Mouse (Mus musculus) MEL (cell line): Measurements from ENCODE around the gene Papss1. TPM values are rescaled to one million over a fixed set of nuclear protein-coding genes. Genes with fewer than 3 reads are reported as not detected.

Experiments
- DNase-seq: peaks from one replicate; pipeline ENCODE4 v3.0.0; 2011; ENCODE audit warnings: low read depth, low spot score
- H3K27ac ChIP-seq: 2 replicates; pipeline ENCODE4 v1.5.1; 2012; ENCODE audit warnings: low read depth, mild to moderate bottlenecking, control low read depth, low read length, moderate library complexity; ENCODE audit not compliant: control insufficient read depth
- H3K27me3 ChIP-seq, 2 experiments: fragments of 150-350 bp in 1 of 2; sonication (generic) in 1 of 2; 2 replicates each; pipeline ENCODE4 v1.6.1; 2012; ENCODE audit warnings: low read length in 2 of 2, mild to moderate bottlenecking in 2 of 2, improper control_type of control experiment in 1 of 2, moderate library complexity in 1 of 2; ENCODE audit not compliant: insufficient read depth in 2 of 2, control insufficient read depth in 1 of 2
- H3K36me3 ChIP-seq, 2 experiments: 2 replicates each; pipeline ENCODE4 v1.6.1; 2012 to 2014; ENCODE audit warnings: low read length in 2 of 2, improper control_type of control experiment in 1 of 2, inconsistent platforms in 1 of 2, mild to moderate bottlenecking in 1 of 2; ENCODE audit not compliant: insufficient read depth in 2 of 2, control insufficient read depth in 1 of 2
- H3K4me1 ChIP-seq, 2 experiments: fragments of 150-350 bp in 1 of 2; sonication (generic) in 1 of 2; 2 replicates each; pipeline ENCODE4 v1.6.1; 2012; ENCODE audit warnings: low read length in 2 of 2, improper control_type of control experiment in 1 of 2, mild to moderate bottlenecking in 1 of 2; ENCODE audit not compliant: insufficient read depth in 2 of 2, control insufficient read depth in 1 of 2
- H3K4me3 ChIP-seq, 2 experiments: fragments of 150-350 bp in 1 of 2; sonication (generic) in 1 of 2; 2 replicates each; pipeline ENCODE4 v1.5.1; 2012; ENCODE audit warnings: low read depth in 2 of 2, low read length in 2 of 2, mild to moderate bottlenecking in 2 of 2, moderate library complexity in 2 of 2, control low read depth in 1 of 2, improper control_type of control experiment in 1 of 2; ENCODE audit not compliant: control insufficient read depth in 1 of 2, insufficient read depth in 1 of 2
- H3K79me2 ChIP-seq: 2 replicates; pipeline ENCODE4 v1.6.1; 2012; ENCODE audit warnings: mild to moderate bottlenecking, low read length, moderate library complexity; ENCODE audit not compliant: control insufficient read depth, poor library complexity, insufficient read depth
- H3K9ac ChIP-seq: 2 replicates; pipeline ENCODE4 v1.6.1; 2012; ENCODE audit warnings: low read depth, mild to moderate bottlenecking, control low read depth, low read length, moderate library complexity; ENCODE audit not compliant: control insufficient read depth, poor library complexity, severe bottlenecking
- H3K9me3 ChIP-seq: fragments of 150-350 bp; sonication (generic); replicated peaks from 2 replicates; pipeline ENCODE4 v1.6.1; 2012; ENCODE audit warnings: mild to moderate bottlenecking, low read length, improper control_type of control experiment, moderate library complexity; ENCODE audit not compliant: insufficient read depth
- BHLHE40 ChIP-seq: IDR thresholded peaks from 2 replicates; pipeline ENCODE4 v1.6.1; 2012; ENCODE audit warnings: low read depth, mild to moderate bottlenecking, inconsistent platforms, low read length, improper control_type of control experiment, borderline replicate concordance
- CHD1 ChIP-seq: IDR thresholded peaks from 2 replicates; pipeline ENCODE4 v1.6.1; 2012; ENCODE audit warnings: low read depth, mild to moderate bottlenecking, inconsistent platforms, low read length, improper control_type of control experiment
- CTCF ChIP-seq, 3 experiments: IDR thresholded peaks in 2 of 3; conservative IDR thresholded peaks in 1 of 3; 2 replicates each; pipeline ENCODE4 v1.5.1; 2011 to 2012; ENCODE audit warnings: low read length in 3 of 3, low read depth in 2 of 3, mild to moderate bottlenecking in 2 of 3, improper control_type of control experiment in 1 of 3, inconsistent platforms in 1 of 3, mixed read lengths in 1 of 3, moderate library complexity in 1 of 3; ENCODE audit not compliant: control insufficient read depth in 1 of 3, insufficient read depth in 1 of 3, poor library complexity in 1 of 3, severe bottlenecking in 1 of 3
- EP300 ChIP-seq, 2 experiments: IDR thresholded peaks; 2 replicates each; pipeline ENCODE4 v1.6.1; 2011; ENCODE audit warnings: improper control_type of control experiment in 2 of 2, low read length in 2 of 2, low read depth in 1 of 2, mild to moderate bottlenecking in 1 of 2
- GATA1 ChIP-seq: IDR thresholded peaks from 2 replicates; pipeline ENCODE4 v1.6.1; 2011; ENCODE audit warnings: low read depth, low read length, improper control_type of control experiment
- HCFC1 ChIP-seq: IDR thresholded peaks from 2 replicates; pipeline ENCODE4 v1.6.1; 2012; ENCODE audit warnings: low read depth, mild to moderate bottlenecking, inconsistent platforms, low read length, improper control_type of control experiment, moderate library complexity
- MAZ ChIP-seq: IDR thresholded peaks from 2 replicates; pipeline ENCODE4 v1.6.1; 2012; ENCODE audit warnings: low read depth, mild to moderate bottlenecking, inconsistent platforms, low read length, improper control_type of control experiment
- MYC ChIP-seq: IDR thresholded peaks from 2 replicates; pipeline ENCODE4 v1.6.1; 2011; ENCODE audit warnings: low read depth, mild to moderate bottlenecking, low read length, improper control_type of control experiment, moderate library complexity
- NELFE ChIP-seq: IDR thresholded peaks from 2 replicates; pipeline ENCODE4 v1.6.1; 2011; ENCODE audit warnings: low read depth, low read length, improper control_type of control experiment
- NRF1 ChIP-seq: IDR thresholded peaks from 2 replicates; pipeline ENCODE4 v1.6.1; 2014; ENCODE audit warnings: low read depth, mild to moderate bottlenecking, inconsistent platforms, low read length, improper control_type of control experiment, moderate library complexity; ENCODE audit not compliant: poor library complexity, insufficient read depth, severe bottlenecking
- POLR2AphosphoS2 ChIP-seq: IDR thresholded peaks from 2 replicates; pipeline ENCODE4 v1.6.1; 2011; ENCODE audit warnings: low read length, improper control_type of control experiment
- POLR2AphosphoS5 ChIP-seq: IDR thresholded peaks from 2 replicates; pipeline ENCODE4 v1.6.1; 2012; ENCODE audit warnings: low read depth, borderline replicate concordance, mild to moderate bottlenecking, inconsistent platforms, low read length, moderate library complexity, mixed read lengths
- RCOR1 ChIP-seq: IDR thresholded peaks from 2 replicates; pipeline ENCODE4 v1.6.1; 2012; ENCODE audit warnings: low read depth, mild to moderate bottlenecking, inconsistent platforms, low read length, improper control_type of control experiment
- SMC3 ChIP-seq: IDR thresholded peaks from 2 replicates; pipeline ENCODE4 v1.6.1; 2011; ENCODE audit warnings: low read depth, low read length, improper control_type of control experiment
- TAL1 ChIP-seq: IDR thresholded peaks from 2 replicates; pipeline ENCODE4 v1.6.1; 2012; ENCODE audit warnings: mild to moderate bottlenecking, inconsistent platforms, low read length, moderate library complexity, mixed read lengths
- TBP ChIP-seq: IDR thresholded peaks from 2 replicates; pipeline ENCODE4 v1.8.0; 2011; ENCODE audit warnings: low read depth, low read length, improper control_type of control experiment
- UBTF ChIP-seq: IDR thresholded peaks from 2 replicates; pipeline ENCODE4 v1.6.1; 2012; ENCODE audit warnings: low read depth, mild to moderate bottlenecking, inconsistent platforms, low read length, improper control_type of control experiment, moderate library complexity, borderline replicate concordance; ENCODE audit not compliant: insufficient read depth
- USF1 ChIP-seq: IDR thresholded peaks from 2 replicates; pipeline ENCODE4 v1.6.1; 2014; ENCODE audit warnings: low read depth, mild to moderate bottlenecking, inconsistent platforms, low read length, improper control_type of control experiment, moderate library complexity
- USF2 ChIP-seq, 2 experiments: IDR thresholded peaks; 2 replicates each; pipeline ENCODE4 v1.6.1; 2011 to 2012; ENCODE audit warnings: improper control_type of control experiment in 2 of 2, low read length in 2 of 2, borderline replicate concordance in 1 of 2, inconsistent platforms in 1 of 2, low read depth in 1 of 2, mild to moderate bottlenecking in 1 of 2; ENCODE audit not compliant: insufficient read depth in 1 of 2
- polyA plus RNA-seq, 2 experiments: library from polyadenylated mRNA; stranded (reverse) in 1 of 2; unstranded in 1 of 2; fragments of >175 nt in 1 of 2; fragments of >200 nt in 1 of 2; gene quantifications; 2 replicates each; pipeline versions ENCODE4 v1.2.1 to v1.2.4; 2012; ENCODE audit warnings: low replicate concordance in 2 of 2, low read depth in 1 of 2; ENCODE audit not compliant: insufficient read length in 2 of 2, insufficient read depth in 1 of 2, missing spikeins in 1 of 2
- total RNA-seq: library from RNA; depleted of rRNA; stranded (reverse); fragments of 300-350 nt; gene quantifications from 2 replicates; pipeline ENCODE4 v1.2.3, GENCODE M21; 2012

The Papss1 gene
- total and polyA plus RNA-seq, 3 experiments, result 27.7 to 36.2 TPM; not detected in 1

DNA sequence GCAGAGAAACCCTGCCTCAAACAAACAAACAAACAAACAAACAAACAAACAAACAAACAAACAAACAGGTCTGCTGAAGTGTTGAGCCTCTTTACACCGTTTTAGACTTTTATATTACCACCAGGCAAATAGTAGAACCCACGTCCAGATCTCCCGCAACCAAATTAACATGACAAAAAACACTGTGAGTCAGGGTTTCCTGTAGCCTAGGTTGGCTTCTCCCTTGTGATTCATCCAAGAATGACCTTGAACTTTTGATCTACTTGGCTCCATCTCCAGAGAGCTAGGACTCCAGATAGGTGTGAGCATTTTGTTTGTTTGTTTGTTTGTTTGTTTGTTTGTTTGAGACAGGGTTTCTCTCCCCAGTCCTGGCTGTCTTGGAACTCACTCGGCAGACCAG is 43.4 kb upstream of the Papss1 start:
- Histone ChIP-seq H3K9ac (no peak overlapping the region), H3K4me3 (no peak overlapping the region), H3K4me1 (no peaks in the 10 kb centered on the region), H3K9me3 (no peaks in the 10 kb centered on the region), H3K27ac (no peak overlapping the region), H3K36me3 (no peaks in the 10 kb centered on the region), H3K27me3 (no peaks in the 10 kb centered on the region), H3K79me2 (no peaks in the 10 kb centered on the region)
- no peak for DNase-seq
- TF ChIP-seq POLR2AphosphoS5, result no peak

- H3K27me3 ChIP-seq, result no peaks in the 10 kb centered on the region
- H3K36me3 ChIP-seq, result no peaks in the 10 kb centered on the region
- H3K4me1 ChIP-seq, result no peaks in the 10 kb centered on the region
- H3K9me3 ChIP-seq, result no peaks in the 10 kb centered on the region
- no peaks in the 10 kb centered on the region for H3K79me2 ChIP-seq
- TF ChIP-seq MAZ, result no peak
- no peak for TF ChIP-seq CHD1
- no peak for TF ChIP-seq GATA1
- TF ChIP-seq SMC3, result no peak
- TF ChIP-seq UBTF, result no peak
- TF ChIP-seq NRF1, result no peak
- TF ChIP-seq TAL1, result no peak
- no peak for TF ChIP-seq USF1
- TF ChIP-seq HCFC1, result no peak
- no peak for TF ChIP-seq EP300 (IDR thresholded peaks at IDR 0.05; ENCODE audit: low read depth in 1 of 2, low read length in 2 of 2)
- no peak for TF ChIP-seq TBP
- TF ChIP-seq POLR2AphosphoS2, result no peak
- no peak for TF ChIP-seq CTCF (IDR thresholded peaks at IDR 0.05 in 2 of 3, conservative IDR thresholded peaks at IDR 0.05 in 1 of 3; ENCODE audit: control insufficient read depth in 1 of 3, insufficient read depth in 1 of 3, low read depth in 2 of 3, low read length in 3 of 3, poor library complexity in 1 of 3, severe bottlenecking in 1 of 3)
- no peak for TF ChIP-seq POLR2AphosphoS5
- TF ChIP-seq USF2 (IDR thresholded peaks at IDR 0.05; ENCODE audit: borderline replicate concordance in 1 of 2, insufficient read depth in 1 of 2, low read depth in 1 of 2, low read length in 2 of 2), result no peak
- no peak for TF ChIP-seq MYC
- TF ChIP-seq BHLHE40, result no peak
- no peak for TF ChIP-seq NELFE
- no peak for TF ChIP-seq RCOR1
- no peak overlapping the region for H3K27ac ChIP-seq
- DNase-seq, result no peak
- no peak overlapping the region for H3K9ac ChIP-seq
- no peak overlapping the region for H3K4me3 ChIP-seq
Measured at GRCm38 (mm10) chr3:131522243-131522642, 42.3 kb upstream of the Papss1 start.
